Mouse (Mus musculus) liver, postnatal 0 days (tissue): ENCODE data around the gene Syt14.

Source experiments
- CTCF ChIP-seq: sonication (generic); IDR thresholded peaks from 2 replicates; pipeline ENCODE4 v1.5.1; 2016; ENCODE audit warnings: antibody characterized with exemption, low read depth
- EP300 ChIP-seq: IDR thresholded peaks from 2 replicates; pipeline ENCODE4 v1.6.1; 2016; ENCODE audit warnings: antibody characterized with exemption, low read depth, mild to moderate bottlenecking

GRCm38 (mm10) chr1:192860273-192860672 lies 175.3 kb downstream of the Syt14 start:
- TF ChIP-seq EP300 (no peak), CTCF (no peak)
